8 mouse cellular contexts compared by ENCODE assay signal in genomic region chr11:80302046-80302390, GRCm38 (mm10). TPM values are rescaled to one million over a fixed set of nuclear protein-coding genes. Genes with fewer than 3 reads are reported as not detected.
DNase-seq lines count a peak whose midpoint lies in the region; ATAC-seq lines count a peak whose summit lies in the region.
"Had no signal": no experiment of that assay in that cellular context is flagged by ENCODE, and none has a peak within 500 bp of the region (broad histone marks: within the 10 kb centered on the region; RNA-seq: fewer than 3 reads in every experiment).

No protein-coding gene starts in this region.

- H3K4me3 ChIP-seq in megakaryocyte, embryonic 14.5 days (replicated peaks) = peak overlapping the region; percentile 89
- peak overlapping the region; percentile 75 for H3K4me3 ChIP-seq in forebrain, embryonic 14.5 days (ENCODE audit: low read depth, low read length)
- H3K4me3 ChIP-seq in liver, embryonic 11.5 days (ENCODE audit: low read depth, low read length) = peak overlapping the region; percentile 54
- H3K4me3 ChIP-seq in stomach, embryonic 15.5 days (replicated peaks) = peak overlapping the region; percentile 55

- no peak for DNase-seq in forebrain, embryonic 14.5 days (ENCODE audit: low spot score)
- DNase-seq in liver, embryonic 11.5 days (ENCODE audit: low spot score) = no peak
- DNase-seq in layer of hippocampus, adult 9-10 months (ENCODE audit: low spot score) = no peak
- DNase-seq in urinary bladder, postnatal 10 days (ENCODE audit: low spot score) = no peak

- peak overlapping the region; percentile 86 for H3K9ac ChIP-seq in forebrain, embryonic 14.5 days (ENCODE audit: low read length)
- H3K9ac ChIP-seq in liver, embryonic 11.5 days (ENCODE audit: low read depth, low read length) = no peak overlapping the region
- no peak overlapping the region for H3K9ac ChIP-seq in stomach, embryonic 15.5 days

- no peaks in the 10 kb centered on the region for H3K36me3 ChIP-seq in megakaryocyte, embryonic 14.5 days (replicated peaks; ENCODE audit: low read length)
- H3K36me3 ChIP-seq in forebrain, embryonic 14.5 days (ENCODE audit: control insufficient read depth, insufficient read depth, low read length) = 0 out of 2 replicates have a peak, but pooled peaks cover 10% of the 10 kb centered on the region
- H3K36me3 ChIP-seq in liver, embryonic 11.5 days (ENCODE audit: control insufficient read depth, insufficient read depth, low read length) = no peaks in the 10 kb centered on the region
- H3K36me3 ChIP-seq in stomach, embryonic 15.5 days = no peaks in the 10 kb centered on the region

- peaks cover 92% of the 10 kb centered on the region for H3K27me3 ChIP-seq in megakaryocyte, embryonic 14.5 days (replicated peaks)
- H3K27me3 ChIP-seq in forebrain, embryonic 14.5 days (replicated peaks; ENCODE audit: control insufficient read depth, insufficient read depth, low read length) = no peaks in the 10 kb centered on the region
- H3K27me3 ChIP-seq in liver, embryonic 11.5 days (replicated peaks; ENCODE audit: control insufficient read depth, insufficient read depth, low read length) = peaks cover 54% of the 10 kb centered on the region
- H3K27me3 ChIP-seq in stomach, embryonic 15.5 days (replicated peaks) = peaks cover 15% of the 10 kb centered on the region

- H3K4me1 ChIP-seq in megakaryocyte, embryonic 14.5 days = peaks cover 32% of the 10 kb centered on the region
- peaks cover 20% of the 10 kb centered on the region for H3K4me1 ChIP-seq in forebrain, embryonic 14.5 days (ENCODE audit: control insufficient read depth, insufficient read depth, low read length)
- H3K4me1 ChIP-seq in liver, embryonic 11.5 days (replicated peaks; ENCODE audit: control insufficient read depth, insufficient read depth, low read length) = 0 out of 2 replicates have a peak, but pooled peaks cover 2% of the 10 kb centered on the region
- peaks cover 18% of the 10 kb centered on the region for H3K4me1 ChIP-seq in stomach, embryonic 15.5 days

- no peak for ATAC-seq in megakaryocyte, adult 5-6 weeks (ENCODE audit: poor library complexity, severe bottlenecking)
- ATAC-seq in forebrain, embryonic 14.5 days = no peak
- ATAC-seq in liver, embryonic 11.5 days (replicated peaks; ENCODE audit: low FRiP score) = no peak
- ATAC-seq in stomach, embryonic 15.5 days (ENCODE audit: insufficient read depth, low FRiP score, low read depth) = no peak

- H3K27ac ChIP-seq in forebrain, embryonic 14.5 days (ENCODE audit: low read depth, low read length) = peak overlapping the region; percentile 86
- no peak overlapping the region for H3K27ac ChIP-seq in liver, embryonic 11.5 days (ENCODE audit: low read depth, low read length)
- 0 out of 2 replicates have a peak overlapping the region, but pooled peaks have one; percentile 26 for H3K27ac ChIP-seq in stomach, embryonic 15.5 days
- H3K27ac ChIP-seq: macrophage had no signal

- H3K4me2 ChIP-seq in forebrain, embryonic 14.5 days (ENCODE audit: low read length) = peak overlapping the region; percentile 92
- H3K4me2 ChIP-seq in liver, embryonic 11.5 days = peak overlapping the region; percentile 76
- peak overlapping the region; percentile 99 for H3K4me2 ChIP-seq in stomach, embryonic 15.5 days

- 2% methylated on average over 9 of the region's 9 CpGs for WGBS in forebrain, embryonic 14.5 days
- WGBS in liver, embryonic 11.5 days = 4% methylated on average over 9 of the region's 9 CpGs
- under 1% methylated on average over 9 of the region's 9 CpGs for WGBS in stomach, embryonic 15.5 days

- peaks cover 32% of the 10 kb centered on the region for H3K9me3 ChIP-seq in megakaryocyte, embryonic 14.5 days
- no peaks in the 10 kb centered on the region for H3K9me3 ChIP-seq in forebrain, embryonic 14.5 days (replicated peaks; ENCODE audit: control insufficient read depth, low read length)
- no peaks in the 10 kb centered on the region for H3K9me3 ChIP-seq in liver, embryonic 11.5 days (ENCODE audit: control insufficient read depth, low read length)
- H3K9me3 ChIP-seq in stomach, embryonic 15.5 days = no peaks in the 10 kb centered on the region

RNA-seq across cellular contexts. Expression of gene Rhbdl3, which starts 1.3 kb away (rescaled TPM):
- 3.2 and 5.6 TPM in 2 replicates for polyA plus RNA-seq in megakaryocyte, embryonic 14.5 days (2012; ENCODE audit: insufficient read depth, low replicate concordance)
- total RNA-seq in megakaryocyte, adult 5-6 weeks (2015) = 0.11 and 1.5 TPM in 2 replicates
- 0.11 TPM in 1 of 2 replicates, not detected in the other for total RNA-seq in megakaryocyte, adult 5-6 weeks (2017)
- 10.9 and 11.8 TPM in 2 replicates for polyA plus RNA-seq in forebrain, embryonic 14.5 days (2014; fragmentation: Nextera tagmentation; extraction: Ambion mirVana)
- polyA plus RNA-seq in liver, embryonic 11.5 days (2014; fragmentation: Nextera tagmentation; extraction: Ambion mirVana) = 0.29 and 0.60 TPM in 2 replicates
- polyA plus RNA-seq in stomach, embryonic 15.5 days (2015; fragmentation: Nextera tagmentation; extraction: Ambion mirVana) = 4.1 and 4.5 TPM in 2 replicates
